Mouse (Mus musculus): ENCODE data around the gene 4933434E20Rik. TPM values are rescaled to one million over a fixed set of nuclear protein-coding genes. Genes with fewer than 3 reads are reported as not detected.

4933434E20Rik gene
- 100 to 1,000 TPM in 3 of 4 experiments, 10 to 100 TPM in 1; 88.7 to 119 (median 108) TPM for total RNA-seq (2022)

DNA sequence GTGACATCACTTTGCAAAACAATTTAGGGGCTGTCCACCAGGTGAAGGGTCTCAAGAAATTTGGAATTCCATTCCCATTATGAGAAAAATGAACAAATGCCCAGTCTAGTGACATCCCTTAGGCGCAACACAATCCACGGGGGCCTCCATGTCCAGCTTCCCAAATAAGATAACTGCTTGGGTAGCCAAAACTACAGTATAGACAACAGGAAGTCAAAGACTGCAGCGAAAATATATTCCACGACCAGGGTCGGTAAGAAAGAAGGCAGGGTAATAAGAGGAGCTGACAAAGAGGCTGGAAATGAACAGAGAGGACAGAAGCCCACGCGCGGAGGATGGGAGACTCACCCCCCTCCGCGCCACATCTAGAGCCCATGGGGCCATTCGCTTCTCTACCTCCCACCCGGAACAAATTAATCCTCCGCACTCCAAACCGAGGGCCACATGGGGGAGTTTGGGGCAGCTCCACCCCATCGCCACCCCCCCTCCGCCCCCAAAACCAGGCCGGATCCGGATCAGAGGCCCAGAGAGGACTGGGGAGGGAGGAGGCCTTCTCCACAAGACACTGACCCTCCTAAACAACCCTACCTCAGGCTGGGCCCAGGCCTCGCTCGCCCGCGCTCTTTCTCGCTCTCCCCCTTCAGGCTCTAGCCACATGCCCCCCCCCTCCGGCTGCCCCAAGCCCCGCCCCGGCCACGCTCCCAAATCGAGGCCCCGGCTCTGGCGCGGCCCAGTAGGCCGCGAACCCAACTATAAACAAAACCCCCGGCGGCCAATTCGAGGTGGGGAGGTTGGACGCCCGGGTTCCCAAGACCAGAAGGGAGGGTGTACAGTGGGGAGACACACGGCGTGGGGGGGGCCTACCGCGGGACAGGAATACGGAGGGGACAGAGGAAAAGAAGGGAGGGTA, at the start of gene 4933434E20Rik:
Gene 4933434E20Rik (plus strand): TSS at position 196 of the 910 bp plus-strand sequence.
- peak; percentile 32 for DNase-seq

DNA sequence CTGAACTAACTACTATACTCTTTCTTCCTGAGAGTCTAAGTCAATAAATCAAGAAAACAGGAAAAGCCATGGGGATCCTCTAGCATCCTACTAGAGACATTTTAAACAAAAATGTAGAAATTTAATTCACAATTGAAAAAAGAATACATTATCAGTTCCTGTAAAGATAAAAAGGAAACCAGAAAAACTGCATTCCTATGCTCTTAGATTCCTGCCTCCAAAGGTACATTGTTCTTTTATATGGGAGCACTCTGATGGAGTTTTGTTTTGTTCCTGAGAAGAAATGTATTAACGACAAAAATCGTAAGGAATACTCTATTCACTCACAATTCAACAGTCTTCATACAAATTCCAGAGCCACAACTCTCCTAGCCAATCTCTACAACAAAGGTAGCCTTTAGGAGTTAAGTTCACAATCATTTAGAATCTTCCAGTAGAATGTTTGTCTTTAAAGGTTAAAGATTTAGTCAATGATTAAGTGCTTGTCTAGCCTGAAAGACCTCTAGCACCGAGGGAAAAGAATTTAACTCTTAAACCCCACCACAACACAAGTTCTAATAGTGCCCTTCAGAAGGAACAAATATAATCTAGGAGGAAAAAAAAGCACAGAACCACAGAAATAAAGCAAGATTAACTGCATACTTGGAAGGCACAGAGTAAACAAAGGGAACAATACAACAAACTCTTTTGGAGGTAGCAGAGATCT, 47.2 kb upstream of the 4933434E20Rik start:
- DNase-seq = no peak

DNA sequence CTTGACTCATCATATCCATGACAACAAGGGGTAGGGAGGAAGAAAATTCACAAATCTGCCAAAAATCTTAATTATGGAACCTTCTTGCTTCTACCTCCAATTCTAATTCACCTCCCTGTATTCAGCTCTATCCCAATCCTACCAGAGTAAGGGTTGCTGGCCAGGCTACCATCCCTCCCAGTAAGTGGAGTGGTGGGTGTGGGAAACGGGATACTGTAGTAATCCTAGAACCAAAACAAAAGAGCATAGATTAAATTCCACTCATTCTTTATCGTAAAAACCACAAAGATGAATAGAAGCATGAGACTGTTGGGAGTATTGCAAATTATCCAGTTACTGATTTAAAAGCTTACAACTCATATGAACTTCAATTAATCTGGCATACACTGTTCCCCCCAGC, 41.1 kb upstream of the 4933434E20Rik start:
- DNase-seq = no peak

DNA sequence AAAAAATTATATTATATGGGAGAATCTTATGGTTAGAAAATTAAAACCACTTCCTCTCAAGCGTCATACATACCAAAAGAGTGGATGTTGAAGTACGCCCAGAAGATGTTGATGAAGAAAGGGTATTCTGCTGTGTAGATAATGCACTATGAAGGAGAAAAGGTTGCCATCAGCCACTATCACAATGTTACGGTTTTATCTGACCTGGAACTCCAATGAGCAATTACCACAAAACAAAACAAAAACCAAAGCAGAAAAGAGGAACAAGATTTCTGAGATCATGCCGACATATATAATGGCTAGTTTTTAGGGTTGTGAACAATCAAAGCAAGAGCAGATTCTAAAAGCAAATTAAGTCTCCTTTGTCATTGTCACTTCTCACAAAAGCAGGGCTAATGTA, 34.8 kb upstream of the 4933434E20Rik start:
- DNase-seq = no peak

DNA sequence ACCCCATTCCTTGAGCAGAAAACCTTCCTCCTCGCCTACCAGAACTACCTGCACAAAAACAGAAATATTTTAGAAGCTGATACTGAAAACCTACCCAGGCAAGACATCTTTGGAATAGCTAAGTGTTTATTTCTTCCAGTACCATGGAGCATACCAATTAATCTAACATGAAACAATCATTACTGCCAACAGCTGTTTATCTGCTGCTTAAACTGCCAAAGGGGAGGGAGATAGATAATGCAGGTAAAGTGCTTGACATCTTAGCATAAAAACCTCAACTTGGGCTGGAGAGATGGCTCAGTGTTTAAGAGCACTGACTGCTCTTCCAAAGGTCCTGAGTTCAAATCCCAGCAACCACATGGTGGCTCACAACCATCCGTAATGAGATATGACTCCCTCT, 16.8 kb upstream of the 4933434E20Rik start:
- no peak for DNase-seq

DNA sequence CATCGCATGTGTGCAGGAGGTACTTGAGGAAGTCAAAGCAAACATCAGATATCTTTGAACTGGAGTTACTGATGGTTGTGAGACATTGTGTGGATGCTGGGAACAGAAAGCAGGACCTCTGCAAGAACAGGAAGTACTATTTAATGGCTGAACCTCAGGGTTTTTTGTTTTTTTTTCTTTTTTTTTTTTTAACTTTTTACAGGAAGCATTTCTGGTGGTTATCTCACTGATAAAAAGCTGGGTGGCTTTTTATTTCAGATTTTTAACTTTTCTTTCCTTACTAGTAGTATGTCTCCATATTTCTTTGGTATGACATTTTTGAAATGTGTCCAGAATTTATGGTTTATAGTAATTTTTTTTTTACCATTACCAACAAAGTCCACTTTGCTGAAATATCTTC, 15.2 kb upstream of the 4933434E20Rik start:
- DNase-seq = no peak

DNA sequence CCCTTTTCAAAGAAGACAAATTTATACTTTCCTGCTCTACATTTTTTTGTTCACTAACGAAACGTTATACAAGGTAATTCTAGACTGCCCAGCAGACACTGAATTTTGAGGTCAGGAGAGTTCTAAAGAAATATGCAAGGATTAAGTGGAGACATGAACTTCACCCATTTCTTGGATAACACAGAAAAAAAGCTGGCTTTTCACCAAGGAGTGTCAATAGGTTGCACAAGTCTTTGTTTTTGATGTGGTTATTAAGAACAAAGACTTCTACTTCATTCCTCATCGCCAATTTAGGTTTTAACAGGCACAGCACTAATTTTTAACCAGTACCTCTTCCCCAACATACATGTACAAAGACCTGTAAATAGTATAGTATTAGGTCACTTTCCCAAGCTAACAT, 1.7 kb upstream of the 4933434E20Rik start:
- no peak for DNase-seq

DNA sequence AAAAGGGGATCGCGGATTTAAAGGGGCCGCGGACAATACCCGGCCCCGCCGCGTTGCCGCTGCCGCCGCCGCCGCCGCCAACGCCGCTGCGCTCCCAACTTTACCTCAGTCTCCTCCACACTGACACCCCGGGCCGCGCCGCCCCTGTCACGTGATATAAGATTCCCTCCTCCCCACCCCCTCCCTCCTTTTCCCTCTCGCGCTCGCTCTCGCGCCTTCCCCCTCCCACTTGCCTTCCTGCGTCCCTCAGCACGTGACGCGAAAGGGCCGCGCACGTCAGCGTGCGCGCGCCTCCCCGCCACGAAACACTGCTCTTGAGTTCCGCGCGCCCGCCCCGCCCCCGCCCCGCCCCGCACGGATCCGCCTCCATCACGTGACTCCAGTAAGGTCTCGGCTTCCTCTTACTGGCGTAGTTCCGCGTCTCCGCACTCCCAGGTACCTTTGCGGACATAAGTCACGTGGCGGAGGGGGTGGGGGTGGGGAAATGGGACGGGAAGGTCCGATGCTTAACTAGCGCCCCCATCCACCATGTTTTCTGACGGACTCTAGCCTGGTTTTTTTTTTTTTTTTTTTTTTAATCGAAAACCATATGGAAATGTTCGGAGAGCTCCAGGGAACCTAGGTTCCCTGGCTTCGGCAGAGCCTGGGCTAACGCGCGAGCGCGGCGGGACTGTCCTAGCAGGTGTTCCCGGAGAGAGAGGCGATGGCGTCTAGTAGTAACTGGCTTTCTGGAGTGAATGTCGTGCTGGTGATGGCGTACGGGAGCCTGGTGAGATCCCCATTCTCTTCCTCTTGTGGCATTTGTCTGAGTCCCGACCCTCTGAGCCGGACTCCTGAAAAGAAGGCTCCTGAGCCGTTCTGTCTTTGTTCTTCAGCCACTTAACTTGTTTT, 1.2 kb downstream of the 4933434E20Rik start, which contains the start of gene Ubap2l:
Gene Ubap2l (minus strand): TSS at position 278 of the 891 bp plus-strand sequence.
- peak; percentile 91 for DNase-seq

DNA sequence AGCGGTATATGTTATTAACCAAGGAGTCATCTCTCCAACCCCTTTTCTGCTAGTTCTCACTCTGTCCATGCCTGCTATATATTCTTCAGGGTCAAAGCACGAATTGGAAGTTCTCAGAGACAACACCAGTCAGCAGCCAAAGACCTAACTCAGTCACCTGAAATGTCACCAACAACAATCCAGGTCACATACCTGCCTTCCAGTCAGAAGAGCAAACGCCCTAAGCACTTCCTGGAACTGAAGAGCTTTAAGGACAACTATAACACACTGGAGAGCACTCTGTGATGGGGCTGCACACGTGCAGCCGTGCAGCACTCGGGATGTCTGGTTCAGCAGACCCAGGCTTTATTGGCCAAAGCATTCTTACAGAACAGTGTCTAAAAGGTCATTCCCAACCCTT, 10.1 kb downstream of the 4933434E20Rik start:
- no peak for DNase-seq

DNA sequence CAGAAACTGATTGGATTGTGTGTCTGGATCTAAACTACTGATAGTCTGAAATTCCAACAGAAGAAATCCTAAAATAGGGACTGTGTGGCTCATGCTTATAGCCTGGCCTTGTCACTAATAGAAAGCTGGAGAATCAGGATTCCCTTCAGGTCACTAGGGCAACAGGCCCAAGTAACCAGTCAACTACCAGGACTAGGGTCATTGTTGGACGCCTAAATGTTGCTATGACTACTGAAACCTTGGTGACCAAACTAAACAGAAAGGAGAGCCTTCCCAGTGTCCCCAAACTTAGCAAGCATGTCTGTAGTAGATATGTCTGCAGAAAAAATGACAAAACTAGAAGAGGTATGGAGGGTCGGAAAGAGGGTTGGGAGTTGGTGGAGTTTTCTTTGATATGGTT, 11.1 kb downstream of the 4933434E20Rik start:
- DNase-seq = no peak

DNA sequence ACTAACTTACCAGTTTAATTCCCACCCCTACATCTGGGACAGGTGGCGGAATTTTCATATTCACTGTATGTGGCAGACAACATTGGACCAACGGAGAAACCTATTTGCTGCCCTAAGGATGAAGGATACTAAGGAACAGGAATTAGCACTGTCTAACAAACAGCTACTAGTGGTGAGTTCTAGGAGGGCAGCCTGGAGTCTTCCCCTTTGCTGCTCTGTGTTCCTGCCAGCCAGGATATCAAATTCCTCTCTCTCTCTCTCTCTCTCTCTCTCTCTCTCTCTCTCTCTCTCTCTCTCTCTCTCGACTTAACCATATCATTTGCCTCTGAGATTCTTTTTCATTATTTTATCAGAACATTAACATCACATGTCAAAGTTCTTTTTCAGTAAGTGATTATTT, 12.9 kb downstream of the 4933434E20Rik start:
- DNase-seq = no peak

DNA sequence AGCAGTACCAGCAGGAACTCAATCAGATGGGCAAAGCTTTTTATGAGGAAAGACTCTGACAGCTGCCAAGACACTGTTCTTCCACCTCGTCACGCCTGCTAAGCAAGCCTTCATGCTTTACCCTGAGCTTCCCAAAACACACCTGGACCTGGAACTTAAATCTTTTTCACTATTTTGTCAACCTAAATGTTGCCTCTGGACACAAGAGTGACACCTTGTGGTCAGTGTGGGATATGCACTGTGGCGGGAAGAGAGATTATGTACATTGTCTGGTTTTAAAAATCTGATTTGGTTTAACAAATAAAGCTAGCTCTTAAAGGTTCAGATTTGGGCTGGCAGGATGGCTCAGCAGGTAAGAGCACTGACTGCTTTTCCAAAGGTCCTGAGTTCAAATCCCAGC, 14.1 kb downstream of the 4933434E20Rik start:
- DNase-seq = no peak

DNA sequence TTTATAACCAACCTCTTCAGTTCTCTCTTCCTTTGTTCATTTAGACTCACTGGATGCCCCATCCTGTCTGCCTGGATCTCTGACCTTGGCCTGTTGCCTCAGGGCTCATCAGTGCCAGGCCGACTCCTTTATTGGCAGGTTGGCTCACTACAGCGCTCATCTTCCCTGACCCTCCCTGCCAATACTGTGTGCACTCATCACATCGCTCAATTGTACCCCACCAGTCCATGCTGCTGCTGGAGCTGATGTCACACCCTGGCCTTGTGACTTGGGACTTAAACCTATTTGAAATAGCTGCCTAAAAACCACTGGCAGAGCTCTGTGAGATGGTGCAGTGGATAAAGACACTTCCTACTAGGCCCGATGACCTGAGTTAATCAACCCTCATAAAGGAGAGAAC, 16.4 kb downstream of the 4933434E20Rik start:
- DNase-seq = no peak

DNA sequence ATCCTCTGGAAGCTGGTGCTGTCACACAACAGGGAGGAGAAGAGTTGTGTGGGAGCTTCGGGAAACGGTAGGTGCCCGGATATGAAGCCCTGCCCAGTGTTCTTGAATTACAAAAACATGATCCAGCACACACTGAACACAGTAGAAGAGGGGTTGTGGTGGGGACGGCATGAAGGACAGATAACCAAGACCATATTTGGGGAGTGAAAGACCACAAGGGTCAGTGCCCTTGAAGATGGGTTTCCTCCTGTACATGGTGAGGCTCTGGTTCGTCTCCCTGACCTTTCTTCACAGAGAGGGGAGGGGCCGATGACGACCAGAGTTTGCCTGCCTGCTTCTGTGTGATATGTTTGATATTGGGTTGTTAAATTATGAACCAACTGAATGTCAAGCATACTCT, 18.3 kb downstream of the 4933434E20Rik start:
- DNase-seq = no peak

DNA sequence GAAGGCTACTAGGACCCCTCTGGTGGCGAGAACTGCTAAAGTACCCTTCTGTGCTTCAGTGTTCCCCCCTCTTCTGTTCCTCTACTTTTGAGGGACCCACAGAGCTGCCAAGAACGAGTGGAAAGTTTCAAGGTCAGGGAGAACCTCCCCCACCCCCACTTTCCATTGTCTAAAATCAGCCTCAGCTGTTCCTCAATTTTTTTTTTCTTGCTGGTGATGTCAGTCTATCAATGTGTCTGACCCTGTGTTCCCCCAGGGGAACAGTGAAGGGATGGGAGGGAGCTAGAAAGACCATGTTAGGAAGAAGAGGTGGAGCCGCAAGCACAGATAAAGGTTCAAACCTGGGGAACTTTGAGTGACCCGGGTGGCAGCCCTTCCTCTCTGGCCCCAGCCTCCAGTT, 20.9 kb downstream of the 4933434E20Rik start, which contains the start of gene Tpm3:
Gene Tpm3 (plus strand): TSS at position 356 of the 400 bp plus-strand sequence.
- no peak for DNase-seq

DNA sequence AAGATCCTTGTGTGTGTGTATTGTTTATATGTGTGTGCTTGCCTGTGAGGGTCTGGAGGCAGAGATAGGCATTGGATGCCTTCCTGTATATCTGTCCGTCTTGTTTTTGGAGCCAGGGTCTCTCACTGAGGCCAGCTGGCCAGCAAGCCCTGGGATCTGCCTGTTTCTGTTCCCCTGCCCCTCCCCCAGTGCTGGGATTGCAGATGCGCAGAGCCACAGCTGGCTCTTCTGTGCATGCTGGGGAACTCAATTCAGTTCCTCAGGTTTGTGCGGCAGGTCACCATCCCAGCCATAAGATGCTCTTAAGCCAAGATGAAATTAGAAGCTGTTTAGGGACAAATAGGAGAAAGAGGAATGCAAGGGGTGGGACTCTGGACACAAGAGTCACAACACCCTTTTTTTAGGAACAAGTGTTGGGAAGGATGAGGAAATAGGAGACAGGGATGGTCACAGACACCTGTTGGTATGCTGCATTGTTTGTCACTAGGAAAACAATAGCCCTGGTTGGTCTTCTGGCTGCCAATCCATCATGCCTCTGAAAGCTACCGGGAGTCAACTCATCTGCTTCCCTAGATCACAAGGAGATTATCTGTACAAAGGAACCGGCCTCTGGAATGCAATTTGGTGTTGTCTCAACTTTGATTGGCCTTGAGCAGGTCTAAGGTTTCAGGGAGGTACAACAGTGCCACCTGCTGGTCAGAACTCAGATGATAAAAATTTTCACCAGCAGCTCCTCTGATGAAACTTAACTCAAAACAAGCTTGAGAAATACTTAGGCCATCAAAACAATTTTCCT, 25.7 kb downstream of the 4933434E20Rik start:
- peak; percentile 74 for DNase-seq

DNA sequence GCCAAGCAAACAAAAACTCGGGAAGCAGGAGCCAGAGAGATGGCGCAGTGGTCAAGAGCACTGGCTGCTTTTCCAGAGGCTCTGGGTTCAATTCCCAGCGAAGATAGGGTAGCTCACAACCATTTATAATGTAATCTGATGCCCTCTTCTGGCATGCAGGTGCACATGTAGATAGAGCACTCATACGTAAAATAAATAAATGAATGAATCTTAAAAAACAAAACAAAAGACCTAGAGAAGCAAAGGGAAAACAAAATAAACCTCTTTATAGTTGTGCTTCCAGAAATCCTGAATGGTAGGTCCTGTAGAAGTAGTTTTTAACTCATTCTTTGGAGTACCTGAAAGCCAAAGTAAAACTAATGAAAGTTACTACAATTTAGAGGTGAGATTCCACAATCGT, 26.8 kb downstream of the 4933434E20Rik start:
- no peak for DNase-seq

DNA sequence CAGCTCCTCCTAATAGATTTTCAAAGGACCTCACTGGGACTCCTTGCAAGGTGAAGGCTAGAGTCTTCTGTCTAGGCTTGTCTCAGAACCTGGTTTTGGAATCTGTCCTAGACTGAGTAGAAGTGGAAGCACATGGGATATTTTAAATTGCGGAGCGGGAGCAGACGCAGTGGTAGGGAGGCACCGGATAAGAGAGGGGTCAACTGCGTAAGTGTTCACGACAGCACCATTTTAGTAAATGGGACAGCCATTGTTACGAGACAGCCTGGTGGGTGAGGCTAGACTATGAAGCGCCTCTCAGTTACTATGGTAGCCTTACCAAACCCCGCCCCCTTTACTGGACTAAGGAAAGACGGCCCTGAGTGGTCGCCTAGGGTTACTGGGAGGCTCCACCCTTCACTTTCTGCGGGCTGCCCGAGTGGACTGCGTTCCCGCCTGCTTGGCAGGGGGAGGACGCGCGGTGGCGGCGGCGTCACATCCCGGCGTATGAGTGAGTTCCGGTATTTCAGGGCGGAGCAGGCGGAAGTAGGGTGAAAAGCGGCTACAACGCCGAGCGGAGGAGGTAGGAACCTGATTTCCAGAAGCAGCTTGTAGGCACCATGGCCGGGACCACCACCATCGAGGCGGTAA, 27.8 kb downstream of the 4933434E20Rik start:
- DNase-seq = peak; percentile 96

DNA sequence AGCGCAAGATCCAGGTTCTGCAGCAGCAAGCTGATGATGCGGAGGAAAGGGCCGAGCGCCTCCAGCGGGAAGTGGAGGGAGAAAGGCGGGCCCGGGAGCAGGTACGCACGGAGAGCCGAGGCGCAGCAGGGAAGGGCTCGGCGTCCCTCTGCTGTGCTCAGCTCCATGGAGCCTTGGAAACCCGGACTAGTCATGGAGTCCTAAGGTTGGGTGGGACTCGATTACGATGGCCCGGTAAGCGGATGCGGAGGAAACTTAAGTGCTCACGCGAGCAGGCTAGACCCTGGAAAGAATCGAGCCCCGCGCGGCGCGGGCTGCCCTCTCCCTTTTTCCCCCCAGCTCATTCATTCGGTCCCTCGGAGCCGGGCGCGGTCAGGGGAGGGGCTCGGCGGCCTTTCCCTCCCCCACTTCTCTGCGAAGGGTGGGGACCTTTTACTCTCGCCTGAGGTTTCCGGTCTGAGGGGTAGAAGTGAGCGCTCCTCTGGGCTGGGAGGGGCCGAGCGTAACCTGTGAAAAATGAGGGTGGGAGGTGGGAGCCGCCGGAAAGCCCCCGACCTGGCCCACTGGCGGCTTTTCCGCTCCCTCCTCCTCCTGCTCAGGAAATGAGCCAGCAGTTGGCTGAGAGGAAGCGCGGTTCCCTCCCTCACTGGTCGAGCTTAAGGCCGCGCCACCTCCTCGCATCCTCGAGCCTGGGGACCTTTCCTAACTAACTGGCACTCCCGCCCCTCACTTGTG, 28.5 kb downstream of the 4933434E20Rik start:
- peak; percentile 69 for DNase-seq

DNA sequence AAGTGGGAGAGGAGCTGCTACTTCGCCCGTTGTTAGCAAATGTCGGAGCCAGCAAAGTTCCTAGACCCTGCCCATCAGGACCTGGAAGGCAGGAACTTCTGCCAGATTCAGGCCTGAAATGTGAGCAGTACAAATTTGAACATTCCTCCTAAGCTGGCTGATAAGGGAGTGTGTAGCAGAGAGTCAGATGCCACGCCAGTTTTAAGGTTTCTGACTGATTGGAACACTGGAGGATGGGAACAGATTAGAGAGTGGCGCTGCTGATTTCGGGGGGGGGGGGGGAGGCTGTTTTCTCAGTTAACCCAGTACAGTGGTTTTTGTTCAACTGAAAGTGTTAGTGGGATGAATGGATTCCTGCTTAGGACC, 29.0 kb downstream of the 4933434E20Rik start:
- no peak for DNase-seq
